Mouse (Mus musculus): Measurements from ENCODE around the gene Tradd. TPM values are rescaled to one million over a fixed set of nuclear protein-coding genes. Genes with fewer than 3 reads are reported as not detected.

The Tradd gene
- total RNA-seq, 2 experiments from 2014 or later = 9.4 to 10.1 TPM

- DNase-seq = peak; percentile 72
Measured at GRCm38 (mm10) chr8:105269461-105269947, 5.1 kb upstream of the Tradd start, which contains the start of gene Hsf4. TSS of gene Hsf4 (plus strand) at chr8:105269801.

- no peak for DNase-seq
Measured at GRCm38 (mm10) chr8:105269075-105269458, 4.7 kb upstream of the Tradd start.

- DNase-seq = peak; percentile 42
Measured at GRCm38 (mm10) chr8:105268342-105269074, 4.1 kb upstream of the Tradd start.

GRCm38 (mm10) chr8:105266775-105267174 lies 2.4 kb upstream of the Tradd start:
- DNase-seq = no peak

GRCm38 (mm10) chr8:105265128-105265527 lies 719 bp upstream of the Tradd start:
- no peak for DNase-seq

- no peak for DNase-seq
Measured at GRCm38 (mm10) chr8:105263244-105263912, 1.0 kb downstream of the Tradd start.

- no peak for DNase-seq
Measured at GRCm38 (mm10) chr8:105261326-105261980, 3.0 kb downstream of the Tradd start.

GRCm38 (mm10) chr8:105260371-105261099 lies 3.9 kb downstream of the Tradd start:
- no peak for DNase-seq

GRCm38 (mm10) chr8:105259721-105260320 lies 4.6 kb downstream of the Tradd start:
- peak; percentile 86 for DNase-seq

- DNase-seq = no peak
Measured at GRCm38 (mm10) chr8:105258911-105259720, 5.3 kb downstream of the Tradd start.

- DNase-seq = no peak
Measured at GRCm38 (mm10) chr8:105257318-105258114, 6.9 kb downstream of the Tradd start.

GRCm38 (mm10) chr8:105254966-105255350 lies 9.5 kb downstream of the Tradd start, which contains the start of gene B3gnt9:
TSS of gene B3gnt9 (minus strand) at chr8:105255153.
- peak; percentile 81 for DNase-seq

- peak; percentile 94 for DNase-seq
Measured at GRCm38 (mm10) chr8:105254152-105254965, 10.1 kb downstream of the Tradd start.

- DNase-seq = no peak
Measured at GRCm38 (mm10) chr8:105253766-105254151, 10.7 kb downstream of the Tradd start.

GRCm38 (mm10) chr8:105252680-105253537 lies 11.5 kb downstream of the Tradd start:
- no peak for DNase-seq

GRCm38 (mm10) chr8:105251954-105252353 lies 12.5 kb downstream of the Tradd start:
- DNase-seq = no peak

GRCm38 (mm10) chr8:105241016-105241415 lies 23.4 kb downstream of the Tradd start:
- DNase-seq = no peak

- no peak for DNase-seq
Measured at GRCm38 (mm10) chr8:105237442-105238142, 26.8 kb downstream of the Tradd start.

Data from heart, postnatal 4 days (tissue).